Mouse (Mus musculus): ENCODE measurements around the gene Tubb3. TPM values are rescaled to one million over a fixed set of nuclear protein-coding genes. Genes with fewer than 3 reads are reported as not detected.

Gene Tubb3
- polyA plus RNA-seq, 1 experiment from 2014 or later, result 6.1 TPM

Other genes with a start within 250 kb of the Tubb3 start
- gene Dpep1, start 225.2 kb upstream of the Tubb3 start, polyA plus RNA-seq (2014; fragmentation: Nextera tagmentation; extraction: Ambion mirVana), result 4.0 and 4.2 TPM in 2 replicates
- 71.2 and 77.7 TPM in 2 replicates for gene Chmp1a, start 198.7 kb upstream of the Tubb3 start, polyA plus RNA-seq (2014; fragmentation: Nextera tagmentation; extraction: Ambion mirVana)
- gene Spata33, start 198.6 kb upstream of the Tubb3 start, polyA plus RNA-seq (2014; fragmentation: Nextera tagmentation; extraction: Ambion mirVana), result 3.7 TPM in 2 replicates
- gene Cdk10, start 186.6 kb upstream of the Tubb3 start, polyA plus RNA-seq (2014; fragmentation: Nextera tagmentation; extraction: Ambion mirVana), result 17.1 and 20.7 TPM in 2 replicates
- 1.9 and 2.8 TPM in 2 replicates for gene Spata2l, start 175.2 kb upstream of the Tubb3 start, polyA plus RNA-seq (2014; fragmentation: Nextera tagmentation; extraction: Ambion mirVana)
- gene Zfp276, start 157.2 kb upstream of the Tubb3 start, polyA plus RNA-seq (2014; fragmentation: Nextera tagmentation; extraction: Ambion mirVana), result 13.0 and 15.5 TPM in 2 replicates
- gene Vps9d1, start 157.1 kb upstream of the Tubb3 start, polyA plus RNA-seq (2014; fragmentation: Nextera tagmentation; extraction: Ambion mirVana), result 20.5 and 21.1 TPM in 2 replicates
- 16.5 and 19.4 TPM in 2 replicates for gene Fanca, start 92.8 kb upstream of the Tubb3 start, polyA plus RNA-seq (2014; fragmentation: Nextera tagmentation; extraction: Ambion mirVana)
- gene Spire2, start 78.7 kb upstream of the Tubb3 start, polyA plus RNA-seq (2014; fragmentation: Nextera tagmentation; extraction: Ambion mirVana), result 0.77 and 0.85 TPM in 2 replicates
- gene Tcf25, start 37.7 kb upstream of the Tubb3 start, polyA plus RNA-seq (2014; fragmentation: Nextera tagmentation; extraction: Ambion mirVana), result 149 and 163 TPM in 2 replicates
- gene Mc1r, start 4.3 kb upstream of the Tubb3 start, polyA plus RNA-seq (2014; fragmentation: Nextera tagmentation; extraction: Ambion mirVana), result 0.07 TPM in 1 of 2 replicates, not detected in the other
- gene Def8, start 12.1 kb downstream of the Tubb3 start, polyA plus RNA-seq (2014; fragmentation: Nextera tagmentation; extraction: Ambion mirVana), result 31.7 and 32.4 TPM in 2 replicates
- 27.0 and 29.9 TPM in 2 replicates for gene Afg3l1, start 66.5 kb downstream of the Tubb3 start, polyA plus RNA-seq (2014; fragmentation: Nextera tagmentation; extraction: Ambion mirVana)
- 1.0 and 1.1 TPM in 2 replicates for gene Dbndd1, start 104.0 kb downstream of the Tubb3 start, polyA plus RNA-seq (2014; fragmentation: Nextera tagmentation; extraction: Ambion mirVana)
- 13.6 and 13.9 TPM in 2 replicates for gene Gas8, start 107.4 kb downstream of the Tubb3 start, polyA plus RNA-seq (2014; fragmentation: Nextera tagmentation; extraction: Ambion mirVana)
- 10.0 and 11.4 TPM in 2 replicates for gene Rhou, start 242.5 kb downstream of the Tubb3 start, polyA plus RNA-seq (2014; fragmentation: Nextera tagmentation; extraction: Ambion mirVana)

Data from heart, embryonic 14.5 days (tissue).